Mouse (Mus musculus) v-Abl transformed pro-B cells (cell line): ENCODE results near the gene Ttc4.

ENCODE experiments used
- in situ Hi-C, 2 experiments: fragments of 400-800 bp; cut with MboI; formaldehyde crosslinking; loops; one replicate each; pipeline ENCODE4 v1.15.1; 2025; ENCODE audit not compliant: unreplicated experiment in 2 of 2

Ttc4 gene

GRCm38 (mm10) chr4:106678442-106679118 is at the start of gene Ttc4:
Gene Ttc4, minus strand, starts transcription at chr4:106678944.
- in situ Hi-C loops, result no loop called here

DNA sequence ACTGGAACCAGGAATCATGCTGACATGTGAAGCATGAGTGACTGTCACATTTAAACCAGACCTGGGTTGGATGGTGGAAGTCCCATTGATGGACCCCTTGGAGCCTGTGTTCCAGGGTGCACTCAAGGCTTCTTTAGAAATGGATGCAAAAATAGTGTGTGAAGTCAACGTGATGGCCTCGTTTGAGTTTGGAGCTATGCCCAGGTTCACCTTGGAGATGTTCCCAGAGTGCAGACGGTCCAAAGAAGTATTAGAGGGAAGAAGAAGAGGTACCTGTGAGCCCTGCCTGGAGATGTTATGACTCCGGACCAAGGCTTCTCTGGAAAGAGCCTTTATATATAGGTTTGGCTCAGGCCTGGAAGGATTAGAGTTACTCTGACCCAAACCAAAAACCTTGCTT is 41.9 kb upstream of the Ttc4 start:
- in situ Hi-C loops, result no loop called here

DNA sequence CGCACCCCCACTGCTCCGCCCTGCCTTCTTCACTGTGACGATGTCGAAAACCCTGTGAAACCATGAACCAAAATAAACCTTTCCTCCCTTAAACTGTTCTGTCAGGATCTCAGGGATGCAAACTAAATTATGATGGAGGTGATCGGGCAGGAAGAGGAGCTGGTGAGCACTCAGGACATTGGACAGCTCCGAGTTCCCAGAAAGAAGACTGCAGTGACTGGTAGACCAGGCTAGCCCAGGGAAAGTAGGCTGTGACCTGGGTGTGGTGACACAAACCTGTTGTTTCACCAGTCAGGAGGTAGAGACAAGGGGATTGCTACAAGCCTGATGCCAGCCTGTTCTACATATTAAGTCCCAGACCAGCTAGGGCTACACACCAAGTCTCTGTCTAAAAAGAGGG is 34.9 kb upstream of the Ttc4 start:
- in situ Hi-C loops, result loop anchor here in 1 of 2 experiments (10.0 kb wide), 1 partner anchor 239 kb away; no protein-coding TSS in a partner anchor

DNA sequence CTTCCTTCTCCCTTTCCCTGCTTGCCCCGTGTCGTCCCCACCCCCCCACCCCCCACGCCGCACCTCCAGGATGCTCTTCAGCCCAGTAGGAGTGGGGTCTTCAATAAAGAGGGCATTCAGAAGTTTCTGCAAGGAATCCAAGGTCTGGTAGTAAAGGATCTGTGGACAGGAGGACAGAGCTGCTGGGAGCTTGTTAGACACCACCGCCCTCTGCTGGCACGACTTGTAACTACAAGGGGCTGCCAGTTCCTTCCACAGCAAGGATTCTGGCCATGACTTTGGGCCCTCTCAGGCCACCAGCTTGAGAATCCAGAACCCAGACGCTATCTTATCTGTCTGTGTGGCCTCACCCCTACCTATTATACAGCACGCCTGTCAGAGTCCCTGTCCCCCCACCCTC is 29.7 kb upstream of the Ttc4 start:
- in situ Hi-C loops, result loop anchor here (5.0 to 10.0 kb wide), 3 partner anchors 76 to 234 kb away; no protein-coding TSS in a partner anchor

DNA sequence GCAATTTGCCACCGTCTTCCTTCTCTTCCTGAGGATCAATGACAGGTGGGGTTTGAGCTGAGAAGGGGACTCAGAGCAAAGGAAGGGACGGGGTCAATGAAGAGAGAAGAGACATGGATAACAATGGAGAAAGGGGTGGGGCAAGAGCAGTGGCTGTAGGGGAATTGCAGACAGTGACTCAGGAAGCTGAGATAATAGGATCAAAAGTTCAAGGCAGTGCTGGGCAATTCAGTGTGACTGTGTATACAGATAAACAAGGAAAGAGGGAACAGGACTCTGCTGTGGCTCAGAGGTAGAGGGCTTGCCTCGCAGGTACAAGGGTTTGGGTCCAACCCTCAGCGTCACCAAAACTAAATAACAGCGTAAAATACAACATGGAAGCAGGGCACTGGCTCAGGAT is 29.2 kb upstream of the Ttc4 start:
- in situ Hi-C loops, result loop anchor here (5.0 to 10.0 kb wide), 3 partner anchors 76 to 233 kb away; no protein-coding TSS in a partner anchor

DNA sequence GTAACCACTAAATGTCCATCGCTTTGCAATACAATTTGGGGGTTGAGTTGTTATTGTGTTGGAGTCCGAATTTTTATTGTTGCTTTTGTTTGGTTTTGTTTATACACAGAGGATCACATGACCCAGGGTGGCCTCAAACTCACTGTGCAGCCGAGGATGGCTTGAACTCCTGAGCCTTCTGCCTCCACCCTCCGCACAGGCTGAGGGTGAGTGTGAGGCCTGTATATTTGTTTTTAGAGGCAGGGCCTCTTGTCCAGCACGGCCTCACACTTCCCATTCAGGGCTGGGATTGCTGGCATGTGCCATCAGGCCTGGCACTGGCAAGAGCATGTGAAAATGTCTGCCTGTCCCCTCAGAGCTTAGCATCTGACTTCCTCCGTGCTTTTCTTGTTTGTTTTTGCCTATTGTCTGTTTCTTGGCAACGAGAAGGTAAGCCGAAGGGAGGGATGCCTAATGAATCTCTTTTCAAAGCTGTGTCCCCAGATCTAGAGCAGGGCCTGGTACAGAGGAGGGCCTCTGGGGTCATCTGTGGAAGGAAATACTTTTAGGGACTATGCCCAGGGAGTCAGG is 26.4 kb upstream of the Ttc4 start:
- in situ Hi-C loops, result loop anchor here (5.0 to 10.0 kb wide), 3 partner anchors 73 to 230 kb away; no protein-coding TSS in a partner anchor

- in situ Hi-C loops, result loop anchor here in 1 of 2 experiments (10.0 kb wide), 1 partner anchor 230 kb away; no protein-coding TSS in a partner anchor
Measured at GRCm38 (mm10) chr4:106704416-106704815, 25.7 kb upstream of the Ttc4 start.

- in situ Hi-C loops, result loop anchor here in 1 of 2 experiments (10.0 kb wide), 1 partner anchor 229 kb away; no protein-coding TSS in a partner anchor
Measured at GRCm38 (mm10) chr4:106703956-106704355, 25.2 kb upstream of the Ttc4 start.

- in situ Hi-C loops, result loop anchor here in 1 of 2 experiments (10.0 kb wide), 1 partner anchor 226 kb away; no protein-coding TSS in a partner anchor
Measured at GRCm38 (mm10) chr4:106700798-106701197, 22.1 kb upstream of the Ttc4 start.

DNA sequence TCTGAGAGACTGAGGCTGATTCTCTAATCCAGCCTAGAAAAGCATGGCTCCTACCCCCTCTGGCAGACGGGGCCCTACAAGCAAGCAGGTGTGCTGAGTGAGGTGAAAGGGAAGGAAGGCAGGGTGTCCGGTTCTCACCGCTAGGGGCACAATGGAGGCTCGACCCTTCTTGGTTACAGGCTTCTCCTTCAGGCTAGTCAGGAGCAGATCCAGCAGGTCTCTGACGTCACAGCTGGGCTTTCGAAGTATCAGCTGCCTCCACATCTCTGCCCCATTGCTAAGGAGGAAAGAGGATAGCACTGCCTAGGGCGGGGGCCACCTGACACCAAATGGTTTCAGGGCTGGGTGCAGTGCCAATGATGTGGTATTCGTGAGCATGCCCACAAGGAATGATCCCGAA is 21.2 kb upstream of the Ttc4 start:
- in situ Hi-C loops, result loop anchor here in 1 of 2 experiments (10.0 kb wide), 1 partner anchor 225 kb away; no protein-coding TSS in a partner anchor

GRCm38 (mm10) chr4:106693841-106694430 is 15.2 kb upstream of the Ttc4 start:
- in situ Hi-C loops, result no loop called here

DNA sequence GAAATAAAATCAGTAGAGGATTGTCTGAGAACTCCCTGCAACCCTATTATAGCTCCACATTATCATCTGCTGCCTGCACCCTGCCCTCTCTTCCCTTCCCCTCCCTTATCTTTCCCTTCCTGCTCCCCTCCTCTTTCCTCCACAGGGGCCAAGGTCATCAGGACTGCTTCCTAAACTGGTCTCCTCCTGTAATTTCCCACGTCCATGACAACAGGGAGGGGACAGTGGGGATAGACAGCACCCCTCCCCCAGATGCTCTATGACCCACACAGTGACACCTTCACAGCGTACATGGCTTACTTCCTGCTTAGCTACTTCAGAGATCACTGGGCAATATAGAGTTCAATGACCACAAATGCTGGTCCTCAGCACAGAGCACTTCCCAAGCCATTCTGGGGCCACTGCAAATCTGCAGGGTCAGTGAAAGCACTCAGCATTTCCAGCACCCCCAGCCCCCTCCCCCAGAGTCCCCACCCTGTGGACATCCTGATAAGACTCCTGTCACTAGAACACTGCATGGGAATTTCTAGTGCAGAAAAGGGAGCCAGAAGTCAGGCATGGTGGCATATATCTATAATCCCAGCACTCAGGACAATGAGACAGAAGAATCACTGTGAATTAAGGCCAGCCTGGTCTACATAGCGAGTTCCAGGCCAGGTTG is 10.0 kb upstream of the Ttc4 start:
- in situ Hi-C loops, result no loop called here

DNA sequence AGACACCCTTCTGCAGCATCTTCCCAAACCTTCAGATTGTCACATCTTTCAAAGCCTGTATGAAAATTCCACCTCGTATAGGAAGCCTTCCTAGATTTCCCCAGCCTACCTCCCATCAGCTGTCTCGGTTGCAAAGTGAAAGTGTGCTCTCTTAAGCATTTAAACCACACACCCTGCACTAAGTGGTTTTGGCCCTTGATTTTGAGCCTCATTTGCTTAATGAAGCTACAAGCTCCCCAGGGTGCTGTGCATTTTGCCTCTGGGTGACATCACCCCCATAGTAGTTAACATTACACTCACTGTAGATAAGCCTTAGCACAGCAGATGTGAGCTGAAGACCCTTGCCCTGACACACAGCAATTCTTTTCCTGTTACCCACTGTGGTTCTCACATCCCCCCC is 2.2 kb upstream of the Ttc4 start:
- in situ Hi-C loops, result no loop called here

- in situ Hi-C loops, result no loop called here
Measured at GRCm38 (mm10) chr4:106679152-106679551, 408 bp upstream of the Ttc4 start.

DNA sequence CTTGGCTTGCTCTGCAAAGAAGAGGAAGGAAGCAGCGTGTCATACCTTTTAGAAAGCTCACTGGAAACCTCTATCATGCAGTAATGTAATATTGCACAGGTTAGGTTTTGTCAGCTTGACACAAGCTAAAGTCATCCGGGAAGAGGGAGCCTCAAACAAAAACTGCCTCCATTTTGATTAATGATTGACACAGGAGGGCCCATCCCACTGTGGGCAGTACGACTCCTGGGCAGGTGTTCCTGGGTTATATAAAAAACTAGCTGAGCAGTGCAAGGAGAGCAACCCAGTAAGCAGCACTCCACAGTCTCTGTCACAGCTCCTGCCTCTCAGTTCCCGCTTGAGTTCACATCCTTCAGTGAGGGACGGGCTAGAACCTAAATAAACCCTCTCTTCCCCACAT is 2.0 kb downstream of the Ttc4 start:
- in situ Hi-C loops, result no loop called here

- in situ Hi-C loops, result no loop called here
Measured at GRCm38 (mm10) chr4:106666546-106666945, 12.2 kb downstream of the Ttc4 start.

DNA sequence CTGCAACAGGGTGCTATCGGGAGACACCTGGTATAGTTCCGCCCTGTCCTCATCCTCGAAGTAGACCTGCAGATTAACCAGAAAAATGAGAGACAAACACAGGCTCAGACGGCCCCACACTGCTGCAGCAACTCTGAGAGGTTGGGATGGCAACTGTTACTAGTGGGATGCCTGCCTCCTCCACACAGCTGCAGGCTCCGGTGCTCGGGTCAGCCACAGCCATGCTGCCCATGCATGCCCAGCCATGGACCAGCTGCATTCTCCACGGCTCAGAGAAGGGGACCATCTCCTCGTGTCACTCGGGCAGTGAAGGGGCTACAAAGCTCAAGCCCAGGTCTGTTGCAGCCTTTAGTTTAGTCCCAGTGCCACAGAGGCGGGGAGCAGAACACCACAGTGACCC is 13.1 kb downstream of the Ttc4 start:
- in situ Hi-C loops, result no loop called here

- in situ Hi-C loops, result no loop called here
Measured at GRCm38 (mm10) chr4:106665269-106665668, 13.5 kb downstream of the Ttc4 start.

GRCm38 (mm10) chr4:106664697-106665096 is 14.0 kb downstream of the Ttc4 start:
- in situ Hi-C loops, result no loop called here

DNA sequence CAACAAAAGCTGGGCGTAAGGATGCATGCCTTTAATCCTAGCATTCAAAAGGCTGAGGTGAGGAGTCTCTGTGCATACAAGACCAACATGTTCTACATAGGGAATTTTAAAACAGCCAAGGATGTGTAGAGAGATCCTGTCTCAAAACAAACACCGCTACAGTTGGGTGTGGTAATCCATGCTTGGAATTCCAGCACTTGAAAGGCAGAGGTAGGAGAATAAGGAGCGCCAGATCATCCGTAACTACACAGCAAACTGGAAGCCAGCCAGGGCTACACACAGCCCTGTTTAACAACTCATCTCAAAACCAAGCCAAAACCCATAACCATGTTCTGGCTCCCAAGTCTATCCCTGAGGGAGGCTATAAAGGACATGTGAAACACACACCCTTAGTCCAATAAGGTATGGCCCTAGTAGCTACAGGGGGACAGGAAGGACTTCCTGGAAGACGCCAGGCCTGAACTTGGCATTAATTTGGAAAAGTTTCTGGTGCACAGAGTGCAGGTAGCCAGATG is 14.7 kb downstream of the Ttc4 start:
- in situ Hi-C loops, result no loop called here

DNA sequence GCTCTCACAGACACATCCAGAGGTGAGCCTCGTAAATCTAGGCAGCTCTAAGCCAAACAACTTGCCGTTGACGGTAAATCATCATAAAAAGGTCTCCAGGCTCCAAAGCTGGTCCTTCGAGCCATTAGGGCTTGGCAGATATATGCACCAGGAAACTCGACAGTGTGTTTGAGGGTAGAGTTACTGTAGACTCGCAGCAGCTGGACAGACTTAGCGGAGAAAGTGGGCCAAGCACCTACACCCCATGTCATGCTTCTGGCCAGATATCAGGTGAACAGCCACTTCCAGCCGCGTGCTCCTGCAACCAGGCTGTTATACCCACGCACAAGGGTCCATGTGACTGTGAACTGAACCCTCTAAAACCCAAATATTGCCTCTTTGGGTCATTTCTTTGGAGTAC is 23.1 kb downstream of the Ttc4 start:
- in situ Hi-C loops, result no loop called here
